Mouse (Mus musculus) ZHBTc4 (cell line): ENCODE results near the gene Uba3.

Source experiments
- DNase-seq: peaks from one replicate; pipeline ENCODE4 v3.0.0-alpha.2; 2011; ENCODE audit warnings: low read depth, low spot score

Uba3 gene

GRCm38 (mm10) chr6:97205439-97205885 is at the start of gene Uba3:
Uba3 (minus strand) TSS chr6:97205647.
- DNase-seq: peak; percentile 99

GRCm38 (mm10) chr6:97252711-97253221 is 47.3 kb upstream of the Uba3 start, which contains the start of gene Lmod3:
Lmod3 (minus strand) TSS chr6:97252759.
- DNase-seq: peak; percentile 32

DNA sequence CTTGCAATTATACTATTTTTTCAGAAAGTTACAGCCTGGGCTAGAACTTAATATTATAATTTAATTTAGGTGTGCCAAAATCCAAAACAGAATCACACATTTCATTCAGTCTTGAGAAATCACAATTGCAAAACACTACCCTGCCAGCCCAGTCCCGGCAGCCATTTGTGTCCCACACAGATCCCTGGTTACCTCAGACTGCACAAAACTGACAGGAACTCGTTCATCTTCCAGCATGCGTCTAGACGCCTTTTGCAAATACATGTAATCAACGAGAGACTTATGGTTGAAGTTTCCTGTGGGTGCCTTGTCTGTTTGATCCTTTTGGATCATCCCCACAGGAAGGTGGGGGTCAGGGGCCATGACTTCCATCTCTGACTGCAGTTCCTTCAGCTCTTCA is 46.6 kb upstream of the Uba3 start:
- no peak for DNase-seq

DNA sequence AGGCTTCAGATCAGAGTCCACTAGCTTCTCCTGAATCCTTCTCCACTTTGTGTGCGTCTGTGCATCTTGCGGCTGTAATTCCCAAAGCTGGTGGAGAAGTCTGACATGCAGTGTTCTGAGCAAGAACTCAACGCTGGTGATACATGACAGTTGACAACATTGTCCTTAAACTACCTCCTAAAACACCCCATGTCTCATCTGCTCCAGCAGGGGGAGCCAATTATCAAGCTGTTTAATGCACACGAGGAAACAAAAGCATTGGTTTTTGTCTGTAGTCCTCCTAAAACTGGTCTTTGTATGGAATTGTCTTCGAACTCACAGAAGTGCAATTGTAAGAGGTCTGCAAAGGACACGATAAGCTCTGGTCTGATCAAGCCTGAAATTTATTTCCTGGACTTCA is 45.5 kb upstream of the Uba3 start:
- peak; percentile 81 for DNase-seq

GRCm38 (mm10) chr6:97245200-97245599 is 39.8 kb upstream of the Uba3 start:
- no peak for DNase-seq

DNA sequence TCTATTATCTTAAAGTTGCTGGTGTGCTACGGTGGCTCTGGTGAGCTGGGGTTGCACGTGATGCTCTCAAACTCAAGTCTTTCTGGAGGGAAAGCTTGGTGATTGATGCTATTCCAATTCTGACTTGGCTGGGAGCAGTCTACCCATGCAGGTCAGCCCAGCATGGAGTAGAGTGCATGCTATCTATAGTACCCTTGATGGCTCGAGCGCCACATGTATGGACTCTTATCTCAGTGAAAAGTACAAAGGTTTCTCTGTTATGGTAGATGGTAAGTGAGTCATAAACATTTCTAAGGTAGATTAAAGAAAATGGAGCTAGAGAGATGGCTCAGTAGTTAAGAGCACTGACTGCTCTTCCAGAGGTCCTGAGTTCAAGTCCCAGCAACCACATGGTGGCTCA is 37.1 kb upstream of the Uba3 start:
- no peak for DNase-seq

- no peak for DNase-seq
Measured at GRCm38 (mm10) chr6:97240092-97240491, 34.6 kb upstream of the Uba3 start.

GRCm38 (mm10) chr6:97239360-97239759 is 33.9 kb upstream of the Uba3 start:
- peak; percentile 53 for DNase-seq

- DNase-seq: no peak
Measured at GRCm38 (mm10) chr6:97236088-97236487, 30.6 kb upstream of the Uba3 start.

- DNase-seq: no peak
Measured at GRCm38 (mm10) chr6:97234911-97235668, 29.6 kb upstream of the Uba3 start.

- no peak for DNase-seq
Measured at GRCm38 (mm10) chr6:97227067-97227847, 21.8 kb upstream of the Uba3 start.

DNA sequence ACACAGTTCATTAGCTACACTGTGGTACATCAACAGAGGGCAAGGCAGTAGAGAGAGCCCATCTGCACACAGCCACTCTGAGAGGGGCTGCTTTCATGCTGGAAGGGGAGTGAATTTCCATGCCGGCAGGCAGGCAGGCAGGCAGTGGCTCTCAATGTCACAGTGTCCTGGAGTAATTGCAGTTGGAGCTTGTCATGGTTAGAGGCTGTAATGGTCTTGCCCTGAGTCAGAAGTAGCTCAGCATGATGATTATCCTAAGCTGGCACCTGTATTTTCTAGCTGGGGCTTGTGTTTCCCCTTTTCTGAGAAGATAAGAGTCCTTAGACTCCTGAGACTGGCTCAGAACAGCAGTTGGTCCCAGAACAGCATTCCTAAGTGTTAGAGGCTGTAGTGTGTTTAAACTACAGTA is 20.6 kb upstream of the Uba3 start:
- no peak for DNase-seq

DNA sequence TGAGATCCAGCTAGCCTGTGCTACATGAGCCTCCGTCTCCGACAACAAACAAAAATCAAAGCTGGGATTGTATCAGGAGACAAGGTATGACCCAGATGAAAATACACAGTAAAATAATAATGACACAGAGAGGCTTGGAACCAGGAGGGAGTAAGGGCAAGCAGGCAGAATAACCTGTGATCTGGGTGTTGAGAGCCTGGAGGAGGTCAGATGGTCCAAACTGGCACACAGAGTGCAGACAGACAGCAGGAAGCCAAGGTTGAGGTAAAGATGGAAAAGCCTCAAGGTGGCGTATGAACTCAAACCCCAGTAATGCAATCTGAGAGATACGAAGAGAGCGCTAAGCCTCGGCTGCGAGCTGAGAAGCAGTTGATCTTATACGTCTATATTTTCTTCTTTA is 19.1 kb upstream of the Uba3 start:
- DNase-seq: no peak

GRCm38 (mm10) chr6:97223566-97223965 is 18.1 kb upstream of the Uba3 start:
- no peak for DNase-seq

DNA sequence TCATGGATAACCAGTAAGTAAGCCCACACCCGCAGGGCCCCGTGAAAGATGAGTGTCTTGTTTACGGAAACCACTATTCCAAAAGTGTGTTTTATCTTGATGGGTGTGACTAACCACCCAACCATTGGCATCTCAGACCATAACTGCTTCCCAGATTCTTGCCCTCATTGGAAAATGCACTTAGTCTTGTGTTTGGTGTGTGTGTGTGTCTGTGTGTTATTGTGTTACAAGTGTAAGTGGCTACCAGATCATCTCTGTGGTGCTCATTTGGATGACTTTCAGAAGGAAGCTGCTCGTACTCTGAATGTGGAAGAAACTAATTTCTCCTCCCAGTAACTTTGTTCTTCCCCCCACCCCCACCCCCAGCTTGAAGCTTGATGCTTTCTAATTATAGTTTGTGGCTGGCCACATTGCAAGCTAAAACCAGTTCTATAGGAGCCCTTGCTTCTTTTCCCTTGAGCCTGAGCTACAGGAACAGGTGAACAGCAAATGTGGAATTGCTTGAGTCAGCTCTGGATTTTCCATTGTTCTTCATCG is 17.6 kb upstream of the Uba3 start:
- DNase-seq: no peak

DNA sequence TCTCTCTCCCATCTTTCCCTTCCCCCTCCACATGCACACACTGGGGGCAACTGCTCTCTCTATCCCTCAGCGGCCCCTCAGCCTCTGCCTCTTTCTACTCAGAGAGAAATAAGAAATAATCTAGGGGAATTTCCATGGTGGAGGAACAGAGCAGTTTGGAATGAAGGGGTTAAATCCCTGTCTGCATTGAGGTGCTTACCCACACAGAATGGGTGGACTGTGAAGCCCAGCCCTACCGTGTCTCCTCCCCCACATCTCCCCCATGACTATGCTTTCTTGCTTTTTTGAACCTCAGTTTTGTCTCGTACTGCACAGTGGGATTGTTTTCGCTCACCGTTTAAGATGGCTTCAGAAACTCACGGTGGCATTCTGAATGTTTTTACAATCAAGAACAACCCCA is 16.9 kb upstream of the Uba3 start:
- DNase-seq: no peak

- DNase-seq: no peak
Measured at GRCm38 (mm10) chr6:97221205-97222025, 16.0 kb upstream of the Uba3 start.

- DNase-seq: no peak
Measured at GRCm38 (mm10) chr6:97220672-97221071, 15.2 kb upstream of the Uba3 start.

DNA sequence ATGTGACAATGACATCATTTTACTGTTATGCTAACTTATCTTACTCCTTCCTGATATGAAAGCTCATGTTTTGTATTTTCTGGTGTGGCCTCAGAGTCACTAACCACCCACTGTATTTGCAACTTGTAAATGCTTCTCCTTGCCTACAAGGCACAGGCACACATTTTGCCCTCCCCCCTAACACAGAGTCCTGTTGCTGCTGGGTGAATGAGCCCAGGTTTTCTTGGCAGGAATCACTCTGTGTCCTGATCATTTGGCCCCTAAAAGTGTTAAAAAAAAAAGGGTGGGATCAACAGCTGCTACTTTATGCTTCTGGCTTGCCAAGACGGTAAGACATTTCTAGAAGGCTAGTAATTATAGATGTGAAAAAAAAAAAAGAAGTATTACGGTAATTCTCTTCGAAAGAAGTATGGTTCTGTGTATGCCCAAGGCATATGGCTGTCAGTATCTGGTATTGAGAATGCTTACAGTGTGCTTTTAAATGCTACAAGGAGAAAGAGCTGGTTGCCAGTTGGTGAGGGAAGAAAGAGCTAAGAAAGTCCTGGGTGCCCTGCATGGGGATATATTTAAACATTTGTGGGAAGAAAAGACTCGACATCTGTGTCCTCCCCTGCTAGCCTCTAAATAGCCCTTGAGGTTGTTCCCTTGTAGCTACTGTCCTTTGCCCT is 10.8 kb upstream of the Uba3 start:
- no peak for DNase-seq

DNA sequence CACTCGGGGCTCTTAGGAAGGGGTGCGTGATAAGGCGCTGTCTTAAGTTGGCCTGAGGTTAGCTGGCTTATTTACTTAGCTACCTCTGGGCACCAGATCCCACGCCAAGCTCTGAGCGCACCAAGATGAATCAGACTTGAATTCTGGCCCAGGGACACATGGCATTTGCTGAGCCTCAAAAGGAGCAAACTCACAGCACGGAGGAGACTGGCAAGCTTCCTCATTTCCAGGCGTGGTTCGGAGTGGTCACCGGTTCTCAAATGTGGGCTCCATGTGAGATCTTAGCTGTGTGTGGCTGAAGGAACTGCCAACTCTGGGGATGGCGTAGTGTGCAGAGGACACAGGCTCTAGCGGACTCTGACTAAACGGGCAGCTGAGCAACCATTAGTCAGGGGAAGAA is 6.5 kb upstream of the Uba3 start:
- no peak for DNase-seq
